Mouse (Mus musculus): ENCODE results near the gene Pmm1. TPM values are rescaled to one million over a fixed set of nuclear protein-coding genes. Genes with fewer than 3 reads are reported as not detected.
"Not testable (repeated sequence)": the region's sequence is repeated elsewhere in the genome, so short reads cannot be mapped to it uniquely, and the experiment has no call there.

Pmm1 gene
- 21.9 and 26.9 TPM in 2 replicates for polyA plus RNA-seq (2016; fragmentation: Nextera tagmentation; extraction: Ambion mirVana)

DNA sequence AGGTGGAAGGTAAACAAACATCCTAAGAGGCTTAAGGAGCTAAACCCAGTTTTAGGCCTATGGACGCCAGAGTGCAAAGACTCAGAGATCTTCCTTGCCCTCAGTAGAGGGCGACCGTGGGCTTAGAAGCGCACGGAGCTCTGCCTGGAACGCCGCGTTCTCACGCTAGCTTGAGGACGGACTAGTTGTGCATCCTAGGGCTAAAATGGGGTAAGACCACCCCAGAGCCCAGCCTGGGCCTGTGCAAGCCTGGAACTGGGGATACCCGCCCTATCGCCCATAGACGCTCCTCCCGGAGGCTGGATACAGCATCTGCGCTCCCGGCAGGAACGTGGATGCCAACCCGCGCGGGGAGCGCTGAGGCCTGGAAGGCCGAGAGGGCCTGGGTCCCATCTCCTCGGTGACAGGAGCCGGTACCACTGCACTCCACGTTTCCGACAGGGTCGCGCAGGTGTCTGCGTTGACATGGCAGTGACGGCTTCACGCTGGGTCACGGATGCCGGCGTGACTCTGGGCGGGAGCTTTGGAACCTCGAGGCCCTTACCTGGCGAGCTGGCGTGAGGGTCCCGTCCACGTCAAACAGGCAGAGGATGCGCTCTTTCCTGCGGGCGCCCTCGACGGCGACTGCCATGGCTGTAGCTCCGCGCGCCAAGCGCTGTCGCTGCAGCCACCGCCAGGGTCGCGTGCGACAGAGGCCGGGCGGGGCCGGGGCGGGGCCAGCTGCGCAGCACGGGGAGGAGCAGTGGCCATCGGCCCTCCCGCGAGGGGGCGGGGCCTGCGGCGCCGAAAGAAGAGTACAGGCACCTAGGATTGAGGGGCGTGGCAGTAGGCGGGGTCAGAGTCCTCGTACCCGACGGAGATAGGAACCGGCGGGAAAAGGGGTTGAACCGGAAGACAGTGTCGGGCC, at the start of gene Pmm1:
Pmm1 (minus strand) TSS at position 760 of the 907 bp plus-strand sequence.
- Histone ChIP-seq H3K36me3 (replicated peaks) (peaks cover 4% of the 10 kb centered on the region; the same call in 1 of the 2 replicates), H3K4me1 (peaks cover 20% of the 10 kb centered on the region), H3K4me3 (peak within 1 kb of the TSS; percentile 81), H3K9me3 (no peaks in the 10 kb centered on the region), H3K27ac (replicated peaks) (peak within 1 kb of the TSS; percentile 81), H3K27me3 (replicated peaks; ENCODE audit: low read depth, poor library complexity, severe bottlenecking) (no peaks in the 10 kb centered on the region)
- DNase-seq (ENCODE audit: low spot score): peak; percentile 99
- under 1% methylated on average over 77 of the region's 77 CpGs for WGBS

DNA sequence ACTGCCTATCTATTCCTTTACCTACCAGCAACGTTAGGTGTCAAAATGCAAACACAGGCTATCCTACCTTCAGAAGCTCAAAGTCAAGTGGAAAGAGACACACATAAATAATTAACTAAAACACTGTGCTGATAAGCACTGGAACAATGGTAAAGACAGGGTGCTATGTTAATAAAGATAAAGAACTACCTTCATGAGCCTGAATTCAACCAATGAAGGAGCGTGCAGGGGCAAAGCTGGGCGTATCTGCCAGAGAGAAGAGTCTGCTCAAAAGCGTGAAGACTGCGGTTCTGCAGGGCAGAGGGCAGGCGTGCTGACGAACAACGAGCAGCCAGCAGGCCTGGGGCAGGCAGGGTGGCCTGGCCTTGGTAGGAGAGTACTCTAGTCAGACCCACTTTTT, 43.5 kb upstream of the Pmm1 start:
- no peak for DNase-seq (ENCODE audit: low spot score)
- H3K27me3 ChIP-seq (replicated peaks; ENCODE audit: low read depth, poor library complexity, severe bottlenecking): no peaks in the 10 kb centered on the region
- no peaks in the 10 kb centered on the region for H3K4me1 ChIP-seq
- H3K9me3 ChIP-seq: no peaks in the 10 kb centered on the region
- H3K36me3 ChIP-seq (replicated peaks): peaks cover 60% of the 10 kb centered on the region
- H3K4me3 ChIP-seq: no peak overlapping the region
- WGBS: 90% methylated on average over 8 of the region's 8 CpGs
- no peak overlapping the region for H3K27ac ChIP-seq (replicated peaks)

DNA sequence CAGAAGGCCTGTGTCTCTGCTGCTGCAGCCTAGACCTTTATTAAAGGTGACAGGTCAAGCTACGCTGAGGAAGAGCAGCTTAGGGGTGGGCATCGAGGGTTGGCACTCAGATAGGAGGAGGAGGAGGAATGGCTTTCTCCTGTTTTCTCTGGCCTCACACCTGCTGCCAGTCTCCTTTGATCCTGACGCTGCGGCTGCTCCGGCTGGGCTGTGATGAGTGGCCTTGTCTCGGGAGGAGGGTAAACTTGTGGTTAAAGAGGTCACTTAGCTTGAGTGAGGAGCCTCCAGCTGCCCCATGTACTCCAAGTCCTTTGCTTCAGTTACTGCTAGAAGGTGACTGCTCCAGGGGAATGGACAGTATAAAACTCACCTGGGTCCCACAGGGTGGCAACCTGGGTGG, 33.3 kb upstream of the Pmm1 start:
- 86% methylated on average over 6 of the region's 6 CpGs for WGBS
- DNase-seq (ENCODE audit: low spot score): no peak
- Histone ChIP-seq H3K4me1 (peaks cover 4% of the 10 kb centered on the region; the same call in 1 of the 2 replicates), H3K36me3 (replicated peaks) (peaks cover 66% of the 10 kb centered on the region), H3K9me3 (no peaks in the 10 kb centered on the region), H3K27ac (replicated peaks) (no peak overlapping the region), H3K4me3 (no peak overlapping the region), H3K27me3 (replicated peaks; ENCODE audit: low read depth, poor library complexity, severe bottlenecking) (no peaks in the 10 kb centered on the region)

DNA sequence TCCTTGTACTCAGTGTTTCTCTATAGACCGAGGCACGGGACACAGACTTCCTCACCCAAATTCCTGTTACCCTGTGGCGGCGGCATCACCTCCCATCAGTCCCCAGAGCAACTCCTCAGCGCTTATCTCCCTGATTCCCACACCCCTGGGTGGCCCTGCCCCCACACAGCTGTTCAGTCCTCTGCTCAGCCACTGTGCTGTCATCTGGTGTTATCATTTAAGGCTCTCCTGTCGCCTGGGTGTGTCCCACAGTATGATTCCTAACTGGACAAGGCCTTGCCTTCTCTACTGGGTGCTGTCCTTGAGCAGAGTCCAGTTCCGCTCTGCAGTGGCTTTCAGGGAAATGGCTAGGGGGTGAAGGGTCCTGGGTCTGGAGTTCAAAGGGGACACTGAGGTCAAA, 29.8 kb upstream of the Pmm1 start:
- H3K4me3 ChIP-seq: no peak overlapping the region
- H3K27ac ChIP-seq (replicated peaks): no peak overlapping the region
- H3K9me3 ChIP-seq: no peaks in the 10 kb centered on the region
- WGBS: 56% methylated on average over 7 of the region's 7 CpGs
- H3K27me3 ChIP-seq (replicated peaks; ENCODE audit: low read depth, poor library complexity, severe bottlenecking): no peaks in the 10 kb centered on the region
- no peak for DNase-seq (ENCODE audit: low spot score)
- H3K36me3 ChIP-seq (replicated peaks): peaks cover 31% of the 10 kb centered on the region
- peaks cover 8% of the 10 kb centered on the region for H3K4me1 ChIP-seq

DNA sequence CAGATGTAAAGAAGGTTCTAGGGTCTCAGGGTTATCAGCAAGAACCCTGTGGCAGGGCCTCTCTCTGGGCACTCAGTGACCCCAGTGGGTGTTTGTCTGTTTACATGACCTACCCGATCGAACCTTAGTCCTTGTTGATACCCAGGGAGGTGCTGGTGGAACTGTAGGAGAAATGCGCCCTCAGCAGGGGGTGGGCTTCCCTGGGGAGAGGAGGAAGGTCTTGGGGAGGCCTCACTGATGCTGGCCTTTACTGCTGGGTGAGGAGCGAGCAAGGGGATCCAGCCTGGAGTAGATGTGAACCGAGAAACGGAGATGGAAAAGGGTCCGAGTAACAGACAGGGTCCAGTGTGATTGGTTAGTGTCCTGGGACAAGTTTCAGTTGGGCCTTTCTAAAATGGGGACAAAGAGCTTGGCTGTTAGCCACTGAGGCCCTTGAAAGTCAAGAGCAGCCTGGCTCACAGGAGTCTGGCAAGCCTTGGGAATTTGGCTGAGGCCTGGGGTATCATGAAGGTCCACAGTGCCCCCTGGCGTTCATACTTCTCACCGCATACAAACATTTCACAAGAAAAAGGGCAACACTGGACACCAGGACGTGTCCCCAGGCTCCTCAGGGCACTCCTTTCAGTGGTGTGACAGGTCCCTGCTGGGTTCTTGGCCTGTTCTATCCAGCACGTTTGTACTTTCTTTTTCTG, 28.8 kb upstream of the Pmm1 start:
- peak overlapping the region; percentile 52; the same call in 1 of the 2 replicates for H3K27ac ChIP-seq (replicated peaks)
- H3K4me3 ChIP-seq: no peak overlapping the region
- WGBS: 48% methylated on average over 11 of the region's 11 CpGs
- peaks cover 16% of the 10 kb centered on the region for H3K4me1 ChIP-seq
- no peaks in the 10 kb centered on the region for H3K9me3 ChIP-seq
- peak; percentile 87 for DNase-seq (ENCODE audit: low spot score)
- no peaks in the 10 kb centered on the region for H3K27me3 ChIP-seq (replicated peaks; ENCODE audit: low read depth, poor library complexity, severe bottlenecking)
- peaks cover 21% of the 10 kb centered on the region for H3K36me3 ChIP-seq (replicated peaks)

DNA sequence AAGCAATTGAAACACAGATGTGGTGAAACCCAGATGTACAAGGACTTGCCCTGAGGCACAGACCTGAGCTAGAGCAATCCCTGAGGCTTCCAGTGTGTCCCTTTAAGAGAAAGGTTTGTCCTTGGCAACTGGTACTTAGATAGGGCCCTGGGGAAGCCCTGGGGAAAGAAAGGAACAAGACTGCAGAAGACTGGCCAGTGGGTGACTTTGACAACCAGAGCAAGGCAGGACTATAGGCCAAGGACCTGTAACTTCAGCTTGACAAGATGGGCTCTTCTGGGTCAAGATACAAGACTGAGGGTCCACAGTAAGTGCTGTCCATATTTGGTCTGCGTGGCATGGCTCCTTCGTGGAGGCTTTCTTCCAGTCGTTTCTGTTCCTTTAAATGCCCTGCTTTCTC, 26.9 kb upstream of the Pmm1 start, which contains the start of gene Xrcc6:
Xrcc6 (plus strand) TSS at position 190 of the 400 bp plus-strand sequence.
- H3K27me3 ChIP-seq (replicated peaks; ENCODE audit: low read depth, poor library complexity, severe bottlenecking): no peaks in the 10 kb centered on the region
- H3K4me1 ChIP-seq: peaks cover 16% of the 10 kb centered on the region
- H3K36me3 ChIP-seq (replicated peaks): peaks cover 2% of the 10 kb centered on the region
- H3K27ac ChIP-seq (replicated peaks): no peak within 1 kb of the TSS
- H3K4me3 ChIP-seq: no peak within 1 kb of the TSS
- no peaks in the 10 kb centered on the region for H3K9me3 ChIP-seq
- 78% methylated on average over 3 of the region's 3 CpGs for WGBS
- no peak for DNase-seq (ENCODE audit: low spot score)

DNA sequence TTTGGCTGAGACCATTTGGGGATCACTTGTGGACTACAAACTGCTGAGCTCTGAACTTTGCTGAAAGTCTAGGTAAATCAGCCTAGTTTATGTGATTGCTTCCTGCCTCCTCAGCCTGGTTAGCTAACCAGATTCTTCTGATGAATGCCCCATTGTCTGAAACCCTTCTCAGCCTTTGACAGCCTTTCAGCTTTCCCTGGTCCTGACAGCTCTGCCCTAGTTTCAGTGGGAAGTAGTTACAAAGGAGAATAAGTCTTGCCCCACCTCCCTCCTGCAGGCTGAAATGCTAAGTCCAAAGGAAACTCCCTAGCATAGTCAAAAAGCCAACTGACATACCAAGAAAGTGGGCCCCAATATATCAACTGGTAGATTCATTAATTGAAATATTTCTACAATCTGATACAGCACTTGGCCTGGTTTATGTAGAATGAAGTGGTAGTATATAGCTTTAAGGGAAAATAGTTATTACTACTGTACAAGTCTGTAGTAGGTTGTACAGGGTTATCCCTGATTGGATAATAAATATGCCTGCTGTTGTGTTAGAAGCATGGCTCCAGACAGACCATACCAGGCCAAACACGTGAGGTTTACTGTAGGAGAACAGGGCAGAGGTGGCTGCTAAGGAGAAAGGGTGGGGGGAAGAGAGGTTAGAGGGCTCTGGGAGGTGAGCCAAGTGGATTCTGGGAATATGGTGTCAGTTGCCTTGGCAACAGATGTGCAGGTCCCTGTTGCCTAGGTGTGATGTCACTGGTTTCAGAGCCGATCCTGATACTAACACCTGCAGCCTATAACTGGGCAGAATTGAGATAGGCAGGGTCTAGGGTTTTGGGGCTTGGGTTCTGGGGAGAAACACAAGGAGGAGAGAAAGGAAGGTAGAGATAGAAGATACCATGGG, 24.8 kb upstream of the Pmm1 start:
- Histone ChIP-seq H3K9me3 (no peaks in the 10 kb centered on the region), H3K4me1 (peaks cover 16% of the 10 kb centered on the region), H3K36me3 (replicated peaks) (no peaks in the 10 kb centered on the region), H3K4me3 (no peak overlapping the region), H3K27me3 (replicated peaks; ENCODE audit: low read depth, poor library complexity, severe bottlenecking) (no peaks in the 10 kb centered on the region), H3K27ac (replicated peaks) (no peak overlapping the region)
- WGBS: 64% methylated on average over 2 of the region's 2 CpGs
- no peak for DNase-seq (ENCODE audit: low spot score)

DNA sequence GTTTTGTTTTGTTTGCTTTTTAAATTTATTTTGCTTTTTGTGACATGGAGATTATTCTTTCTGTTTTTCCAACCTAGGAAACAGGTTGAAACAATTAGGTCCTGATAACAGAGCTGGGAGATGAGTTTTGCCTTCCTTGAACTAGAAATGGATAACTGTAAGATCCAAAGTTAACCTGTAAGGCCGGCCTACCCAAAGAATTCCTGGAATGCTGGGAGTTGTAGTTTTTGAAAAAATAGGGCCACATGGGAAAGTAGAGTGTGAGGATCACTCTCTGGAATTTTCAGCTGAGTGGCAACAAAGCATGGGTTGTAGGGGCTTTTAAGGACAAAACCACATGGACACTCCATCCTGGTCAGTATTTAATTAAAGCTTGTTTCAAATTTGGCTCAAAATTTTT, 21.4 kb upstream of the Pmm1 start:
- no peaks in the 10 kb centered on the region for H3K27me3 ChIP-seq (replicated peaks; ENCODE audit: low read depth, poor library complexity, severe bottlenecking)
- H3K27ac ChIP-seq (replicated peaks): no peak overlapping the region
- H3K36me3 ChIP-seq (replicated peaks): no peaks in the 10 kb centered on the region
- peaks cover 12% of the 10 kb centered on the region for H3K4me1 ChIP-seq
- H3K9me3 ChIP-seq: no peaks in the 10 kb centered on the region
- H3K4me3 ChIP-seq: no peak overlapping the region
- no peak for DNase-seq (ENCODE audit: low spot score)
- WGBS: 60% methylated on average over 1 of the region's 1 CpGs

DNA sequence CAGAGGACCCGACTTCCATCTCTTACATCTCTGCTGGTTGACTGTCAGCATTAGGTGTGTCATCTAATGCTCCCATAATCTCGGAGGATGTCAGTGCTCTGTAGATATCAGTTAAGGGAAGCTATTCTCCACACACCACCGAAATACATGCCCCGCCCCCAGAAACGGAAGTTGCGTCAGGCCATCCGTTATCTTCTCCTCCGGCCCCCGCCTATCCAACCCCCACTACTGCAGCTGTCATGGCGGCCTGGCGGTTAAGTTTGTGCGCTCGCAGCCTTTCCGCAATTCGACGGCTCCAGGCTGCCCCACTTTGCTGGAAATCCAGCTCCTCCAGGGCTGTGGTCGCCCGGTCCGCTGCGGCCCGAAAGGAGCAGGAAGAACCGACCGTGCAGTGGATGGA, 19.6 kb upstream of the Pmm1 start, which contains the start of gene 1700029P11Rik:
1700029P11Rik (plus strand) TSS at position 220 of the 400 bp plus-strand sequence.
- Histone ChIP-seq H3K27me3 (replicated peaks; ENCODE audit: low read depth, poor library complexity, severe bottlenecking) (no peaks in the 10 kb centered on the region), H3K27ac (replicated peaks) (no peak within 1 kb of the TSS), H3K4me1 (0 out of 2 replicates have a peak, but pooled peaks cover 7% of the 10 kb centered on the region), H3K9me3 (0 out of 2 replicates have a peak, but pooled peaks cover under 1% of the 10 kb centered on the region), H3K36me3 (replicated peaks) (no peaks in the 10 kb centered on the region), H3K4me3 (no peak within 1 kb of the TSS)
- 95% methylated on average over 23 of the region's 23 CpGs for WGBS
- no peak for DNase-seq (ENCODE audit: low spot score)

DNA sequence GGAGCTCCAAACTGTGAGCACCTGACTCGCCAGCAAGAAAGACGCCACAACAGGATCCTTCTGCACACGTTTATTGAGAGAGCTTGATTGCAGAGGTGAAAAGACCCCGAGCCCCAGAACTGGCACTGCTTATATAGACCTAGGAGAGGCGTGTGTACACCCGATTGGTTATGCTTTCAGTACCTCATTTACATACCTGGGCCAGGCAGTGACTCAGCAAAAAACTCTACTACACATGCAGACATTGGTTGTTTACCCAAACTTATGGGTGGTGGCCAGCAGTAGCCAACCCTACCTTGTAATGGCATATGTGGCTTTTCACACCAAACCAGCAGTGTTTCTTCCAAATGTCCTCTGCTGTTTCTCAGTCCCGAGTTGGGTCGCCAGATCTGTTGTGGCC, 14.4 kb upstream of the Pmm1 start:
- not testable (repeated sequence) for H3K27ac ChIP-seq (replicated peaks); H3K4me3 ChIP-seq; H3K4me1 ChIP-seq; H3K36me3 ChIP-seq (replicated peaks); DNase-seq (ENCODE audit: low spot score); H3K27me3 ChIP-seq (replicated peaks; ENCODE audit: low read depth, poor library complexity, severe bottlenecking)
- peaks cover 19% of the 10 kb centered on the region for H3K9me3 ChIP-seq
- 92% methylated on average over 8 of the region's 8 CpGs for WGBS

DNA sequence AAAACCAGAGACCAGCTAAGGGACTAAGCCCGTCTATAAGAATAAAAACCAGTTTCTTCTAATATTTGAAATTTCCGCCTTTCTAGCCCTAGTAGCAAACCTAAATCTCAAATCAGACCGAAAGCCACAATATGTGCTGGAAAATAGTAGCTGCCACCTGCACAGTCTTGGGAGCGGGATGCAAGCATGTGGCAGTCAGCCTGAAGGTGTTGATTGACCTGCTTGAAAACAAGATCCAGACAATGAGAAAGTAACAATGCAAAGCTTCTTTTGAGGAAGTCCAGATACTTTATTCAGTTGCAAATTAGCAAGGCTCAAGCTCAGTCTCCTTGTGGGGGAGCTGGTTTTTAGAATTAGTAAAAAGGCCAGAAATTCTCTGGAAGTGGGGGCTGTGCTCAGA, 9.8 kb upstream of the Pmm1 start:
- not testable (repeated sequence) for H3K36me3 ChIP-seq (replicated peaks); DNase-seq (ENCODE audit: low spot score); H3K27me3 ChIP-seq (replicated peaks; ENCODE audit: low read depth, poor library complexity, severe bottlenecking); H3K4me3 ChIP-seq; H3K4me1 ChIP-seq; H3K27ac ChIP-seq (replicated peaks)
- WGBS: 89% methylated on average over 4 of the region's 4 CpGs
- peaks cover 19% of the 10 kb centered on the region for H3K9me3 ChIP-seq

DNA sequence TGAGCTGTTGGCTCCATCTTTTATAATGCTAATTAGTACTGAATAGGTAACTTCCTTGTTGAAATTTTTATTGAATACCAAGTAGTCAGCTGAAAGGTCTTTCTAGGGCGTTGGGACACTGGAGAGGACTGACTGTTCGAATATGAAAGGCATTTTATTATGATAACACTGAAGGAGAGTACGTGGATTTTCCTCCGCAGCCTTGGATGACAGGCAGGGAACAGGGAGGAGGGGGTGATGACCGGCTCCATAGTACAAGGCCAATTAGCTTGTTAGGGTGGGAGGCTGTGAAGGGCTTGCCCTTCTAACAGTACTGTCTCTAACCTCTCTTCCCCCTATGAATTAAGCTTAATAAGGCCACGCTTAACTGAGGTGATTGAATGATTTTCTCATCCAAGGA, 8.9 kb upstream of the Pmm1 start:
- peaks cover 11% of the 10 kb centered on the region for H3K9me3 ChIP-seq
- not testable (repeated sequence) for H3K4me3 ChIP-seq; H3K27me3 ChIP-seq (replicated peaks; ENCODE audit: low read depth, poor library complexity, severe bottlenecking); H3K27ac ChIP-seq (replicated peaks); H3K4me1 ChIP-seq; H3K36me3 ChIP-seq (replicated peaks); DNase-seq (ENCODE audit: low spot score)
- 79% methylated on average over 6 of the region's 6 CpGs for WGBS

Measured in embryonic facial prominence, embryonic 10.5 days (tissue).